Mouse (Mus musculus): ENCODE measurements around the gene Rbm17.

DNA sequence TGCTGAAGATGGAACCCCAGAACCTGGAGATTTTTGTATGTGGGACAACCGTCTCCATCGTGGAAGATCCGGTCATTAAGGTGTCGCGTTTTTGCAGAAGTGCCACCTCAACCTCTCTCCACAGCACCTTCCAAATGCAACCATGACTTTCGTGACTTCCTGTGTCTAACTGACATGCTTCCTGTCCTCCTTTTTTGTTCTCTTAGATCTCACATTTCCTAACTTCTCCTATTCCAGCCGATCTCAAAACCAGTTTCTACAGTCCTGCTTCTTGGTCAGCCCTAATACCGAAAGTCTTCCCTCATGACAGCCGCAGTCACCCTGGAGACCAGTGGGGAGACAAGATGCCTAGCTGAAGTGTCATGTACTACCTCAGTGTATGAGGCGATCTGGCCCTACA is 55.4 kb downstream of the Rbm17 start:
- TF ChIP-seq RAD21 (IDR thresholded peaks at IDR 0.05; ENCODE audit: low read depth, low read length) (no peak), MAFK (IDR thresholded peaks at IDR 0.05; ENCODE audit: borderline replicate concordance, low read depth, low read length) (no peak), EP300 (IDR thresholded peaks at IDR 0.05; ENCODE audit: low read depth in 1 of 2, low read length in 2 of 2) (no peak), NRF1 (IDR thresholded peaks at IDR 0.05; ENCODE audit: insufficient read depth, low read depth, low read length, poor library complexity, severe bottlenecking) (no peak), USF1 (IDR thresholded peaks at IDR 0.05; ENCODE audit: low read depth, low read length) (no peak), POLR2A (IDR thresholded peaks at IDR 0.05; ENCODE audit: control insufficient read depth in 1 of 2, insufficient read depth in 1 of 2, low read depth in 1 of 2, low read length in 2 of 2, poor library complexity in 1 of 2) (no peak), CTCF (IDR thresholded peaks at IDR 0.05 in 2 of 3, conservative IDR thresholded peaks at IDR 0.05 in 1 of 3; ENCODE audit: control insufficient read depth in 1 of 3, insufficient read depth in 1 of 3, low read depth in 2 of 3, low read length in 3 of 3, poor library complexity in 1 of 3, severe bottlenecking in 1 of 3) (no peak), GATA1 (IDR thresholded peaks at IDR 0.05; ENCODE audit: low read depth, low read length) (no peak), E2F4 (IDR thresholded peaks at IDR 0.05; ENCODE audit: borderline replicate concordance, low read depth, low read length) (no peak), ZNF384 (IDR thresholded peaks at IDR 0.05; ENCODE audit: low read depth, low read length) (no peak)

Data from MEL (cell line).